Mouse (Mus musculus): ENCODE measurements at regions not wholly inside any gene's neighbourhood (a gene's known extent, or its start where the extent isn't known, plus 50 kb on each side); places are given as distances from the start of the nearest gene placed in this dataset.

GRCm38 (mm10) chr1:157622156-157622555 lies 115.6 kb downstream of the Sec16b start:
- 0 out of 2 replicates have a peak, but pooled peaks have one; percentile 52 for ATAC-seq (ENCODE audit: insufficient number of reproducible peaks, low FRiP score, low TSS enrichment)

GRCm38 (mm10) chr1:157632586-157632985 lies 126.1 kb downstream of the Sec16b start:
- ATAC-seq (ENCODE audit: insufficient number of reproducible peaks, low FRiP score, low TSS enrichment) = no peak

DNA sequence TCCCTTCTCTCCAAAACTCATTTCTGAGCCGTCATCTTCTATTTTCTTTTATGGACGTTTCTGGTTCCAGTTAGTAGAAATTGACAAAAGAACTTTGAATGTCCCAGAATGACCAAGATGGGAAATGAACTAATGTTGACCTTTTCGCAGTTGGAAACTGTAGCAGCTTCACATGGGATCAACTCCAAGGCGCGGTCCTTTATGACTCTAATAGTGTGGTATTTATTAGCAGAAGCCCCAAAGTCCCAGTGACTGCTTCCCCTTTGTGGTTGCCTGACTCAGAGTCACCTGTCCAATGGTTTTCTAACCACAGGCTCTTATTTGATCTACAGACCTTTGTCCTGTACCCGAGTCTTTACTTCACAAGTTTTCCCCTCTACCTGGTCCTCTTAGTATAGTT lies 126.9 kb downstream of the Sec16b start:
- ATAC-seq (ENCODE audit: insufficient number of reproducible peaks, low FRiP score, low TSS enrichment) = no peak

- ATAC-seq (ENCODE audit: insufficient number of reproducible peaks, low FRiP score, low TSS enrichment) = no peak
Observed at GRCm38 (mm10) chr1:157635776-157636175, 129.2 kb downstream of the Sec16b start.

- no peak for ATAC-seq (ENCODE audit: insufficient number of reproducible peaks, low FRiP score, low TSS enrichment)
Observed at GRCm38 (mm10) chr1:157643524-157643923, 137.0 kb downstream of the Sec16b start.

DNA sequence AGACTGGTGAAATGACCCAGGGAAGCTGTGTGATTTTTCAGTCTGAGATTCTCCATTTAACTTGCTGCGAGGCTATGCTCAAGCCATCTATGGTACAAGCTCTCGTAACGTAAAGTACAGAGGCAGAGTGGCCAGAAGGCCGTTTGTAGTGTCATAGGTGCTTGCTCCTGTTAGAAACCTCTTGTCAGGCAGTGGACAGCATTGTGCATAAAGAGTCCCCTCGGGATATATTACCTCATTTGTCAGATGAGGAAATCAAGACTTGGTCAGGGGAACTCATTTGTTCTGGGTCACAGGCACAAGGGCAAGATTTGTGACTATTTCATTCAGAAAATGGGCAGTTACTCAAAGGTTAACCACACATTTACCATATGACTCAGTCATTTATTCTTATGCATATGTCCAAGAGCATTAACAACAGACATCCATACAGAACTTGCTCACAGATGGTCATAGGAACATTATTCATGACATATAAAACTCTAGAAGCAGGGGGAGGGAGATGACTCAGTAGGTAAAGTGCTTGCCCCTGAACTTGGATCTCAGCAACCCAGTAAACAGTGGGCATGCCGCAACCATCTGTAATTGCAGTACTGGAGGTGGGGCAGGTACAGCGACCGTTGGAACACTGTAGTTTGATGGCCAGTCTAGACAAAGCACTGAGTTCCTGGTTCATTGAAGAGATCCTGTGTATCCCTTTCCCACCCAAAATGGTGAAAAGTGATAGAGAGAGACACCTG lies 139.3 kb downstream of the Sec16b start:
- ATAC-seq (ENCODE audit: insufficient number of reproducible peaks, low FRiP score, low TSS enrichment) = no peak

DNA sequence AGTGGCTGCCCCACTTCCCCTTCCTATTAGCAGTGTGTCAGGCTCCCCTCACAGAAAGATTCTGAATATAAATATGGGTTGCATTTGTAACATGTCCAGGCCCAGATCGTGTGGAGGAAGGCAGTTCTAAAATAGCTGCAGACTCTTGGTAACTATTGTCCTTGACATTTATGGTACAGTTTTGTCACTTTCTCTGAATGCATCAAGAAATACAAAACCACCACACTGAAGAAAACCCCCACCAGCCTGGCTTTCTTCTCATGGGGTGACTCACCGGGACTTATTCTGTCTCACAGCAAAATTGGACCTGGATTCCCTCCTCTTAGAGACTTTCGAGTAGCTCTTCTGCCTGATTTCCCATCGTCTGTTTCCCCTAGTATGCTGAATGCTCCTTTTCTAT lies 148.9 kb downstream of the Sec16b start:
- no peak for ATAC-seq (ENCODE audit: insufficient number of reproducible peaks, low FRiP score, low TSS enrichment)

DNA sequence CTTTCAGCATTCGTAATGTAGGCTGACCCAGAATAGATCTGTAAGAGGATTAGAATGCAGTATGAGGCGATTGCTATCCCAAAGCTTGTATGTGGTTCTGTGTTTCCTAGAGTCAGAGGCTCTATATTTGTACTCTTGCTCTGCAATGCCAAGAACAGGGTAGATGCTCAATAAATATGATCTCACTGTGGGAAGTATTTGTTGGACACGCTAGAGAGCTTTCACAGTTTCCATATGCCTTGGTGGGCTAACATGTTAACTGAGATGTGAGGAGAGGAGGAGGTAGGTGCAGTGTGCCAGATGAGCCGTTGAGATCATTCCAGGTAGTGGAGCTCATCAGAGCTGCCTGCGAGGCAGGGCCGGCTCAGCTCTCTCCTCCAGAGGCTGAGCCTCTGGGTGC lies 163.1 kb downstream of the Sec16b start:
- no peak for ATAC-seq (ENCODE audit: insufficient number of reproducible peaks, low FRiP score, low TSS enrichment)

DNA sequence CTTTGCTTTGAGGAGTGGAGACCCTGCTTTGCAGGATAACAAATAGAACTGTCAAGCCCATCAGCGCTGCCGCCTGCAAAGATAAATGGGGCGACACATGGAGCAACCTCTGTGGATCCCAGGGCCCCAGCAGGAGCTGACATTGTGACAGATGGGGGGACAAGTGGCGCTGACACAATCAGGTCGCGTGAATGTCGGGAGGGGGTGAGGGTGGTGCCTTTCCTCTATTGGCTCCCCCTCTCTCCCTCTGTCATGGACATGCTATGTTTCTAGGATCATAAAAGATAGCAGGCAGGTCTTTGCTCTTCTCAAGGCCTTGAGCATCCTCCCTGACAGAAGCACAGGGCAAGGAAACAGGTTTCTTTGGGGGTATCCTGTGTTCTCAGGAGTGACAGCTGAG lies 177.8 kb downstream of the Sec16b start:
- ATAC-seq (ENCODE audit: insufficient number of reproducible peaks, low FRiP score, low TSS enrichment) = no peak

DNA sequence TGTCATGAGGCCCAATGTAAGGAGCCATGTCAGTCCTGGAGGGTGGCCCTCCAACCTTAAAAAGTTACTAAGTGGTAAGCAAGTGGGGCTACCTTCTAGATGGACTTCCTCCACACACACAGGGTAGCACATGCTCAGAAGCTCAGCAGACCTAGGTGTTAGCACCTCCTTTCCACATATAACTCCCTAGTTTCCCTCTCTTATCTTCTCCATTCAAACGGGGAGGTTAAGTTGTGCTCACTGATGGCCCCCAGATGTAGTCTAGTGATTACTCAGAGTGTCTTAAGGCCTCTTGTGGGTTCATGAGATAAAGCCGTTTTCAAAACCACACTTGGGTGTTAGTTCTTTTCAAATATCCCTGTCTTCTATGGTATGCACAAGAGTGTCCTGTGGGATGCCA lies 188.7 kb downstream of the Sec16b start:
- no peak for ATAC-seq (ENCODE audit: insufficient number of reproducible peaks, low FRiP score, low TSS enrichment)

DNA sequence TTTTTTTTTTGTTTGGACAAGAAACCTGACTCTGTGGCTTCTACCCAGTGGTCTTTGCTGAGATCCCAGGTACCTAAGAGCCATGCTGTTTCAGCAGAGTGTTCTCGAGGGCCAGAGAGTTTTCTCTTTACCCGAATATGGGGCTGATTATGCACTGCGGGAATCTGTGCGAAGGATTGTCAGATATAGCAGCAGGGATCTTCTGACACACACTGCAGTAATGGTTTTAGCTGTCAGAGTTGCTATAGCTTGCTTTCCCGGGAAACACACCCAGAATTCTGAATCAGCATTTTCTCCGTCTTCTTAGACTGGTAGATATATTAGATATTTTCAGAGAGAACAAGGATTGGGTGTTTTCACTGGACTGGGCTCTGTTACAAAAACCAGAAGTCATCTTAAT lies 197.1 kb downstream of the Sec16b start:
- no peak for ATAC-seq (ENCODE audit: insufficient number of reproducible peaks, low FRiP score, low TSS enrichment)

DNA sequence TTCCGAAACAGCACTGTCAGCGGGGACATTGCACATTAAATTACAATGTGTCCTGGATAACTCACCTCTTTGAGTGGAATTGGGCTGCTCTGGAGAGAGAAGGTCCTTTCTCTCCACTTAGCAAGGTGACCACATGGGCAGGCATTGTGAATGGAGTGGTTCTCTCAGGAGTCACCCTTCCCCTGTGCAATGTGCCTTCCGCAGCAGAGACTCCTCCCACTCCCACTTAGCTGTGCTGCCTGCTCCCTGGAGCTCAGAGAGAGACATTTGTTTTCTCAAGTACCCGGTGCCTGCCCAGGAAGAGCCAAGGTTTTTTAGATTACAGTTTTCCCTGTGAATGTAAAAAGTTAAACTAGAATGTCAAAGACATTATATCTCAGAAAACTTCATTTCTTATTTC lies 198.8 kb downstream of the Sec16b start:
- no peak for ATAC-seq (ENCODE audit: insufficient number of reproducible peaks, low FRiP score, low TSS enrichment)

- no peak for ATAC-seq (ENCODE audit: insufficient number of reproducible peaks, low FRiP score, low TSS enrichment)
Observed at GRCm38 (mm10) chr1:157707256-157707655, 200.7 kb downstream of the Sec16b start.

DNA sequence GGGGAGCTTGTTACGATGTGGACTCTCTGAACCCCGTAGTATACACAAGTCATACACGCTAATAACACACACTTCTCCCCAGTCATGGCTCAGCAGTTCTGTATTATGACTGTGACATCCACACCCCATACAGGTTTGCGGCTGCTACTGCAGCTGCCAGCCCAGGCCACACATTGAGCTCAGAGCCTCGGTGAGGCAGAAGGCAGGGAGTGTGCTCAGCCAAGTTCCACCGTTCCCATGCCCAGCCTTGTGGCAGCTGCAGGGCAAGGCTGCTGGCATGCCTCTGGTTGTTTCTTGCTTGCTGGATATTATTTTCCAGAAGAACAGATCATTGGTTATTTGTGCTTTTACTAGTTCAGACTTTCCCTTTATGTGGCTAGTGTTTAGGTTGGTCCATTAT lies 202.6 kb downstream of the Sec16b start:
- ATAC-seq (ENCODE audit: insufficient number of reproducible peaks, low FRiP score, low TSS enrichment) = no peak

DNA sequence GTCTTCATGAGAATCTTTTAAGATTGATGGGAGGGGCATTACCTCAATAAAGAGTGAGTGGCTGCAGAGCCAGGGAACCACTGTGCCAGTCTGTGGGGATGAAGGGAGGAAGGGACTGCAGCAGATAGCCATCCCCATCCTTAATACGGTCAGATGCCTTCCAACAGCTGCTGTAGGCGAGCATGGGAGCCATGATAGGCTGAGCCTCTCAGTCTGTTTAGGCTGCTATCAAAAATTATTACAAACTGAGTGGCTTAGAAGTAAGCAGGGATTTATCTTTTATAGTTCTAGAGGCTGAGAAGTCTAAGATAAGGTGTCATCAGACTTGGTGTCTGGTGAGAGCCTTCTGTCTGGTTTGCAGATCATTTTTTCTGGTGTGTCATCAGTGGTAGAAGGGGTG lies 204.3 kb downstream of the Sec16b start:
- ATAC-seq (ENCODE audit: insufficient number of reproducible peaks, low FRiP score, low TSS enrichment) = no peak

DNA sequence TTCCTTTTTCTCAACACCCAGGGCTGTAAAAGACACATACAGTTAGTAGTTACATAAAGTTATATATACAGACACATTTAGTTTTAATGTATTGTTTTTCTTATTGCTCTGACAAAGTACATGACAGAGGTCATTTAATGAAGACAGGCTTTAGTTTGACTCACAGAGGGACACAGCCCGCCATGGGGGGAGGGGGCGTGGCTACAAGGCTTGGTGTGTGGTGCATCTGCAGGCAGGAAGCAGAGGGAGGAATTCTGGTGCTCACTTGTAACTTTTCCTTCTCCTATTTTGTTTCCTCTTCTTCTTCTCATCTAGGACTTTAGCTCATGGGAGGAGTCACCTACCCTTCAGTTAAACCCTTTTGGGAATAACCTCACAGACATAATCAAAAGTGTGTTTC lies 206.0 kb downstream of the Sec16b start:
- ATAC-seq (ENCODE audit: insufficient number of reproducible peaks, low FRiP score, low TSS enrichment) = no peak

DNA sequence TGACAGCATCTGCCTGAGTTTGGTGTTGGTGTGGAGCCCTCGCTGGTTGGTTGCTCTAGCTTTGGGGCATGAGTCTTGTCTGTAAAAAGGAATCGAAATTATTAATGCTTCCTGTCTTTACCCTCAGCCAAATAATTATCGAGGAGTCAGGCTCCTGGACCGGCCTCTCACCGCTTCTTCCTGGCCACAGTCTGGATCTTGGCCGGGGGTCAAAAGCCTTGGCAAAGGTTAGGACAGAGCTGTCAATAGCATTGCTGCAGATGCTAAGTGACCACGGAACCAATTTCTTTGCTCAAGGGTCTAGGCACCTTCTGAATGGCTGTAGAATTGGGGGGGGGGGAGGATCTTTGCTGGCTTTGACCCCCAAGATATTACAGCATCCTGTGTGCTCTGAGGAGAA lies 207.3 kb downstream of the Sec16b start:
- no peak for ATAC-seq (ENCODE audit: insufficient number of reproducible peaks, low FRiP score, low TSS enrichment)

GRCm38 (mm10) chr1:157715632-157716031 lies 209.1 kb downstream of the Sec16b start:
- ATAC-seq (ENCODE audit: insufficient number of reproducible peaks, low FRiP score, low TSS enrichment) = no peak

DNA sequence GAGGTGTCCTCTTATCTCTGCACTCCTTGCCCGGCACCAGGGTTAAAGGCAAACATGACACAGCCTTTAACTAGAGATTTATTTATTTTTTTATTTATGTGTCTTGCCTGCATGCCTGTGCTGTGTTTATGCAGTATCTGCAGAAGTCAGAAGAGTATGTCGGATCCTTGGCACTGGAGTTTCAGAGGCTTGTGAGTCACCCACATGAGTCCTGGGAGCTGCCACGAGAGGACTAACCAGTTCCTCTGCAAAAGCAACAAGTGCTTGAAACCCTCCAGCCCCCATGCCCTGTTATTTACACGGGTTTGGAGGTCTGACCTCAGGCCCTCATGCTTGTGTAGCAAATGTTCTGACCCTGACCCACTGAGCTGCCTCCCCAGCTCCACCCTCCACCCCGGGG lies 210.6 kb downstream of the Sec16b start:
- no peak for ATAC-seq (ENCODE audit: insufficient number of reproducible peaks, low FRiP score, low TSS enrichment)

- ATAC-seq (ENCODE audit: insufficient number of reproducible peaks, low FRiP score, low TSS enrichment) = no peak
Observed at GRCm38 (mm10) chr1:157721946-157722345, 215.4 kb downstream of the Sec16b start.

DNA sequence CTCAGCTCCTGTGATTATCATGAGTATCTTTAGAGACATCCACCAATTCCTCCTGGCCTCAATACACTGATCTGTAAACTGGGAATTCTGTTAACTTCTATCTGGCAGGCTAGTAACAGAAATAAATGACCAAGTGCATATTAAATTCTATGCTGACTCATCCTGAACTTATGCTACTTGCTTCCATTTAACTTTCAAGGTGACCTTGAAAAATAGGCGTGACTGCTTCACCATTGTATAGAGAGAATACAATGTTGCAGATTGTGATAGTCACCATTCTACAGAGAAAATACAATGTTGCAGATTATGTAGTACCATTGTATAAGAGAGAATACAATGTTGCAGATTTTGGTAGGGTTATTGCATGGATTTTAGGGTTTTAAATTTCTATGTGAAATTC lies 224.6 kb downstream of the Sec16b start:
- ATAC-seq (ENCODE audit: insufficient number of reproducible peaks, low FRiP score, low TSS enrichment) = no peak

- no peak for ATAC-seq (ENCODE audit: insufficient number of reproducible peaks, low FRiP score, low TSS enrichment)
Observed at GRCm38 (mm10) chr1:157740725-157741665, 234.5 kb downstream of the Sec16b start.
